Mouse (Mus musculus) liver, postnatal 0 days (tissue): Measurements from ENCODE around the gene Olfr547.

ENCODE experiments used
- CTCF ChIP-seq: sonication (generic); IDR thresholded peaks from 2 replicates; pipeline ENCODE4 v1.5.1; 2016; ENCODE audit warnings: antibody characterized with exemption, low read depth
- EP300 ChIP-seq: IDR thresholded peaks from 2 replicates; pipeline ENCODE4 v1.6.1; 2016; ENCODE audit warnings: antibody characterized with exemption, low read depth, mild to moderate bottlenecking

- TF ChIP-seq CTCF (peak; percentile 89), EP300 (no peak)
Measured at GRCm38 (mm10) chr7:102512814-102513435, 21.6 kb upstream of the Olfr547 start.
